Mouse (Mus musculus) embryonic fibroblast, embryonic 13.5 days (primary cell): ENCODE results near the gene Calm3. TPM values are rescaled to one million over a fixed set of nuclear protein-coding genes. Genes with fewer than 3 reads are reported as not detected.

Experiments
- H3K27ac ChIP-seq: 2 replicates; pipeline ENCODE4 v1.5.1; 2012; ENCODE audit warnings: low read length, control low read depth, inconsistent platforms; ENCODE audit not compliant: insufficient read depth
- H3K4me1 ChIP-seq: 2 replicates; pipeline ENCODE4 v1.6.1; 2011; ENCODE audit warnings: low read length; ENCODE audit not compliant: control insufficient read depth, insufficient read depth
- H3K4me3 ChIP-seq: 2 replicates; pipeline ENCODE4 v1.5.1; 2011; ENCODE audit warnings: mild to moderate bottlenecking, control low read depth, low read length; ENCODE audit not compliant: insufficient read depth
- CTCF ChIP-seq: IDR thresholded peaks from 2 replicates; pipeline ENCODE4 v1.5.1; 2011; ENCODE audit warnings: mild to moderate bottlenecking, control low read depth, low read length, moderate library complexity, borderline replicate concordance; ENCODE audit not compliant: insufficient read depth
- POLR2A ChIP-seq: IDR thresholded peaks from 2 replicates; pipeline ENCODE4 v1.6.1; 2011; ENCODE audit warnings: low read depth, mild to moderate bottlenecking, control low read depth, low read length, moderate library complexity
- polyA plus RNA-seq: library from polyadenylated mRNA; stranded (reverse); fragments of >200 nt; gene quantifications from 2 replicates; pipeline ENCODE4 v1.2.4, GENCODE M21; 2011; ENCODE audit warnings: low read depth; ENCODE audit not compliant: missing spikeins, insufficient read length

Calm3 gene
- polyA plus RNA-seq, 1 experiment = 588 TPM

- Histone ChIP-seq H3K4me3 (no peak overlapping the region), H3K4me1 (peaks cover 12% of the 10 kb centered on the region), H3K27ac (peak overlapping the region; percentile 42)
- TF ChIP-seq POLR2A = no peak
- no peak for TF ChIP-seq CTCF
These were observed 16.4 kb upstream of the Calm3 start for GRCm38 (mm10) chr7:16940292-16940691.

GRCm38 (mm10) chr7:16938117-16938791 lies 14.3 kb upstream of the Calm3 start:
- peaks cover 12% of the 10 kb centered on the region for H3K4me1 ChIP-seq
- H3K4me3 ChIP-seq = no peak overlapping the region
- no peak overlapping the region for H3K27ac ChIP-seq
- TF ChIP-seq POLR2A (no peak), CTCF (no peak)

GRCm38 (mm10) chr7:16937312-16937711 lies 13.4 kb upstream of the Calm3 start:
- Histone ChIP-seq H3K27ac (no peak overlapping the region), H3K4me3 (no peak overlapping the region), H3K4me1 (peaks cover 12% of the 10 kb centered on the region)
- peak; percentile 38; the same call in 1 of the 2 replicates for TF ChIP-seq CTCF
- TF ChIP-seq POLR2A = no peak

- H3K4me1 ChIP-seq = no peaks in the 10 kb centered on the region
- H3K27ac ChIP-seq = no peak overlapping the region
- TF ChIP-seq CTCF (peak; percentile 13; the same call in 1 of the 2 replicates), POLR2A (no peak)
- no peak overlapping the region for H3K4me3 ChIP-seq
These were observed 9.0 kb upstream of the Calm3 start for GRCm38 (mm10) chr7:16932704-16933577.

GRCm38 (mm10) chr7:16931968-16932627 lies 8.2 kb upstream of the Calm3 start:
- TF ChIP-seq POLR2A (no peak), CTCF (0 out of 2 replicates have a peak, but pooled peaks have one; percentile 15)
- Histone ChIP-seq H3K4me3 (no peak overlapping the region), H3K27ac (no peak overlapping the region), H3K4me1 (no peaks in the 10 kb centered on the region)

- Histone ChIP-seq H3K4me1 (no peaks in the 10 kb centered on the region), H3K4me3 (no peak overlapping the region), H3K27ac (no peak overlapping the region)
- no peak for TF ChIP-seq POLR2A
- no peak for TF ChIP-seq CTCF
These were observed 6.9 kb upstream of the Calm3 start for GRCm38 (mm10) chr7:16930850-16931249.

- no peak overlapping the region for H3K4me3 ChIP-seq
- no peak overlapping the region for H3K27ac ChIP-seq
- TF ChIP-seq CTCF (no peak), POLR2A (no peak)
- no peaks in the 10 kb centered on the region for H3K4me1 ChIP-seq
These were observed 4.4 kb upstream of the Calm3 start for GRCm38 (mm10) chr7:16928341-16928740.

GRCm38 (mm10) chr7:16923283-16924036 lies 454 bp downstream of the Calm3 start:
- Histone ChIP-seq H3K4me1 (peaks cover 11% of the 10 kb centered on the region; the same call in 1 of the 2 replicates), H3K4me3 (peak overlapping the region; percentile 100), H3K27ac (peak overlapping the region; percentile 78)
- TF ChIP-seq CTCF (no peak), POLR2A (peak; percentile 73)

- H3K4me3 ChIP-seq = peak overlapping the region; percentile 100
- H3K4me1 ChIP-seq = peaks cover 11% of the 10 kb centered on the region; the same call in 1 of the 2 replicates
- peak; percentile 75 for TF ChIP-seq POLR2A
- no peak for TF ChIP-seq CTCF
- H3K27ac ChIP-seq = no peak overlapping the region
These were observed 1.4 kb downstream of the Calm3 start for GRCm38 (mm10) chr7:16922360-16922973.
